10 mouse cellular contexts compared by ENCODE assay signal in the genomic region with DNA sequence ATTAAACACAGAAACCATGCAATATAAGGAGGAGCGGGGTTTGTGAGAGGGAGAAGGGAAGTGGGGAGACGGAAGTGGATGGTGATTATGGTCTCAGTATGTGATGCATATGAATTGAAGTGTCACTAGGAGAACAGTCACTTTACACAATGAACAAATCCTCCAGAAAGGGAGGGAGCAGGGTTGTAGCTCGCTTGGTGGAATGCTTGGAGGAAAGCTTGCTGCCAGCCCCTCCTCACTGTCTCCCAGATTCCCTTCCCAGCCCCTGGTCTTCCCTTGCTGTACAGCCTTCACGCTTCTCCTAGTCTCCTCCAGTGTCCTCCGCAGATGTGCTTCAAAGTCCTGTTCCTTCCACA. TPM values are rescaled to one million over a fixed set of nuclear protein-coding genes. Genes with fewer than 3 reads are reported as not detected.
DNase-seq lines count a peak whose midpoint lies in the region; ATAC-seq and TF ChIP-seq lines count a peak whose summit lies in the region.
"Had no signal": no experiment of that assay in that cellular context is flagged by ENCODE, and none has a peak within 500 bp of the region (broad histone marks: within the 10 kb centered on the region; RNA-seq: fewer than 3 reads in every experiment).

No protein-coding gene starts in this region.

- H3K9ac ChIP-seq in kidney, postnatal 0 days (ENCODE audit: low read depth, low read length), result no peak overlapping the region
- H3K9ac ChIP-seq in limb, embryonic 13.5 days, result peak overlapping the region; percentile 53; the same call in 1 of the 2 replicates

- H3K36me3 ChIP-seq in kidney, postnatal 0 days (ENCODE audit: insufficient read depth, low read length), result no peaks in the 10 kb centered on the region
- H3K36me3 ChIP-seq in forebrain, embryonic 10.5 days (replicated peaks), result no peaks in the 10 kb centered on the region
- no peaks in the 10 kb centered on the region for H3K36me3 ChIP-seq in limb, embryonic 13.5 days

- H3K27me3 ChIP-seq in kidney, postnatal 0 days (ENCODE audit: insufficient read depth, low read length), result no peaks in the 10 kb centered on the region
- peaks cover 20% of the 10 kb centered on the region for H3K27me3 ChIP-seq in forebrain, embryonic 10.5 days (ENCODE audit: poor library complexity, severe bottlenecking)
- no peaks in the 10 kb centered on the region for H3K27me3 ChIP-seq in limb, embryonic 13.5 days
- H3K27me3 ChIP-seq: Patski had no signal

- TF ChIP-seq CTCF in kidney, postnatal 0 days (IDR thresholded peaks at IDR 0.05; ENCODE audit: low read depth), result no peak

- H3K4me2 ChIP-seq in kidney, postnatal 0 days (ENCODE audit: low read length), result peak overlapping the region; percentile 53
- H3K4me2 ChIP-seq in limb, embryonic 13.5 days (replicated peaks), result peak overlapping the region; percentile 68

- WGBS in kidney, postnatal 0 days, result 23% methylated on average over 5 of the region's 5 CpGs
- 37% methylated on average over 5 of the region's 5 CpGs for WGBS in forebrain, embryonic 10.5 days
- WGBS in limb, embryonic 13.5 days, result 39% methylated on average over 5 of the region's 5 CpGs

- DNase-seq in kidney, postnatal 0 days (ENCODE audit: low spot score), result no peak
- DNase-seq in kidney, adult 18-20 months, result no peak
- DNase-seq in forebrain, embryonic 10.5 days (ENCODE audit: extremely low spot score, low spot score), result no peak
- DNase-seq in retina, embryonic 14.5 days (ENCODE audit: low spot score), result peak; percentile 13
- no peak for DNase-seq in thymus, postnatal 36 days
- DNase-seq in urinary bladder, postnatal 14 days (ENCODE audit: low spot score), result no peak
- DNase-seq in right cerebral cortex, adult 18-20 months, result no peak
- DNase-seq: thymus, adult 18-20 months had no signal

- H3K27ac ChIP-seq in kidney, postnatal 0 days, result no peak overlapping the region
- no peak overlapping the region for H3K27ac ChIP-seq in forebrain, embryonic 10.5 days
- no peak overlapping the region for H3K27ac ChIP-seq in limb, embryonic 13.5 days

- H3K4me1 ChIP-seq in kidney, postnatal 0 days (replicated peaks; ENCODE audit: insufficient read depth, low read length), result no peaks in the 10 kb centered on the region
- peaks cover 12% of the 10 kb centered on the region for H3K4me1 ChIP-seq in forebrain, embryonic 10.5 days
- peaks cover 10% of the 10 kb centered on the region for H3K4me1 ChIP-seq in limb, embryonic 13.5 days

- H3K4me3 ChIP-seq in kidney, postnatal 0 days (replicated peaks; ENCODE audit: low read depth, low read length), result peak overlapping the region; percentile 20
- peak overlapping the region; percentile 34 for H3K4me3 ChIP-seq in forebrain, embryonic 10.5 days
- peak overlapping the region; percentile 40 for H3K4me3 ChIP-seq in limb, embryonic 13.5 days

- no peaks in the 10 kb centered on the region for H3K9me3 ChIP-seq in kidney, postnatal 0 days (replicated peaks; ENCODE audit: low read length)
- no peaks in the 10 kb centered on the region for H3K9me3 ChIP-seq in forebrain, embryonic 10.5 days
- H3K9me3 ChIP-seq in limb, embryonic 13.5 days, result no peaks in the 10 kb centered on the region

- ATAC-seq in kidney, postnatal 0 days (replicated peaks; ENCODE audit: low FRiP score, low read depth), result no peak
- no peak for ATAC-seq in limb, embryonic 13.5 days (ENCODE audit: low FRiP score, low read depth)
- ATAC-seq: Patski had no signal

RNA-seq across cellular contexts. Expression of gene Gpld1, which starts 22.9 kb away (rescaled TPM):
- 0.71 and 0.86 TPM in 2 replicates for polyA plus RNA-seq in kidney, postnatal 0 days (2015; fragmentation: Nextera tagmentation; extraction: Ambion mirVana)
- polyA plus RNA-seq in forebrain, embryonic 10.5 days (2016; fragmentation: Nextera tagmentation; extraction: Ambion mirVana), result 0.25 and 0.40 TPM in 2 replicates
- polyA plus RNA-seq in limb, embryonic 13.5 days (2015; fragmentation: Nextera tagmentation; extraction: Ambion mirVana), result 0.65 and 0.88 TPM in 2 replicates

RNA-seq across cellular contexts. Expression of gene Aldh5a1, which starts 28.4 kb away (rescaled TPM):
- 7.6 and 7.9 TPM in 2 replicates for polyA plus RNA-seq in kidney, postnatal 0 days (2015; fragmentation: Nextera tagmentation; extraction: Ambion mirVana)
- 8.1 and 8.5 TPM in 2 replicates for polyA plus RNA-seq in forebrain, embryonic 10.5 days (2016; fragmentation: Nextera tagmentation; extraction: Ambion mirVana)
- polyA plus RNA-seq in limb, embryonic 13.5 days (2015; fragmentation: Nextera tagmentation; extraction: Ambion mirVana), result 4.0 and 4.9 TPM in 2 replicates

RNA-seq across cellular contexts. Expression of gene Mrs2, which starts 54.4 kb away (rescaled TPM):
- 13.7 and 13.8 TPM in 2 replicates for polyA plus RNA-seq in kidney, postnatal 0 days (2015; fragmentation: Nextera tagmentation; extraction: Ambion mirVana)
- polyA plus RNA-seq in forebrain, embryonic 10.5 days (2016; fragmentation: Nextera tagmentation; extraction: Ambion mirVana), result 18.9 and 21.0 TPM in 2 replicates
- 13.6 and 14.6 TPM in 2 replicates for polyA plus RNA-seq in limb, embryonic 13.5 days (2015; fragmentation: Nextera tagmentation; extraction: Ambion mirVana)
